ENCODE assay signal across 19 mouse cellular contexts in the genomic region with DNA sequence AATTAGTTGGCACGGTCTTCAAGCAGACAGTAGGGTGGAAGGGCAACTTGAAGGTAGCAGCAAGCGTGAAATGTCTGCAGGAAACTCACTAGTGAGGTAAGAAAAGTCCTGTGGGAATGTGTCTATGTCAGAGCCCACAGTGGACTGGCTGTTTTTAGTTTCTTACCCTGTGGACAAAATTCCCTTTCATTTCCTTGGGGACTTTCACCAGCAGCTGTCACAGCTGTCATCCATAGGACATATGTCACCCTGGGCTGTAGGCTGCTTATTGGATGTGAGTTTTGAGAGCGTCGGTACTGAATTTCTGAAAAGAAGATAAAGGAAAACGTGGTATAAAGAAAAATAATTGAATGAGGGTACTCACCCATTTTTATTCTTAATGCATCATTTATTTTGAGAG.
"Had no signal": no experiment of that assay in that cellular context is flagged by ENCODE, and none has a peak within 500 bp of the region (broad histone marks: within the 10 kb centered on the region; RNA-seq: fewer than 3 reads in every experiment).

No protein-coding gene starts in this region.

- H3K4me1 ChIP-seq: lung, embryonic 15.5 days; midbrain, embryonic 10.5 days; midbrain, embryonic 12.5 days; stomach, embryonic 15.5 days had no signal

- H3K36me3 ChIP-seq: liver, embryonic 15.5 days; lung, embryonic 15.5 days; midbrain, embryonic 10.5 days; midbrain, embryonic 12.5 days; neural tube, embryonic 13.5 days; stomach, embryonic 15.5 days had no signal

- H3K9me3 ChIP-seq: liver, embryonic 15.5 days; lung, embryonic 15.5 days; megakaryocyte, embryonic 14.5 days; midbrain, embryonic 10.5 days; midbrain, embryonic 12.5 days; neural tube, embryonic 13.5 days; stomach, embryonic 15.5 days had no signal

- DNase-seq: liver, postnatal 0 days; lung, adult 2 months; lung, postnatal 14 days; lung, postnatal 36 days; right cerebral cortex, postnatal 14 days; thymus, adult 2 months; thymus, postnatal 25 days; thymus, postnatal 4 days had no signal

- H3K4me2 ChIP-seq: liver, embryonic 15.5 days; lung, embryonic 15.5 days; midbrain, embryonic 12.5 days; neural tube, embryonic 13.5 days; stomach, embryonic 15.5 days had no signal

- H3K9ac ChIP-seq: liver, embryonic 15.5 days; liver, postnatal 0 days; lung, embryonic 15.5 days; midbrain, embryonic 12.5 days; neural tube, embryonic 13.5 days; stomach, embryonic 15.5 days had no signal

- H3K4me3 ChIP-seq: liver, embryonic 15.5 days; lung, embryonic 15.5 days; megakaryocyte, embryonic 14.5 days; midbrain, embryonic 10.5 days; midbrain, embryonic 12.5 days; neural tube, embryonic 13.5 days; stomach, embryonic 15.5 days had no signal

- H3K27ac ChIP-seq: liver, embryonic 15.5 days; lung, embryonic 15.5 days; macrophage; midbrain, embryonic 10.5 days; midbrain, embryonic 12.5 days; neural tube, embryonic 13.5 days; stomach, embryonic 15.5 days; stomach, postnatal 0 days had no signal

- ATAC-seq: liver, postnatal 0 days; lung, postnatal 0 days; midbrain, embryonic 16.5 days had no signal

- H3K27me3 ChIP-seq: liver, embryonic 15.5 days; lung, embryonic 15.5 days; megakaryocyte, embryonic 14.5 days; midbrain, embryonic 12.5 days; neural tube, embryonic 13.5 days; stomach, embryonic 15.5 days had no signal
